Mouse (Mus musculus) heart, embryonic 14.5 days (tissue): ENCODE results near the gene Gm5751. TPM values are rescaled to one million over a fixed set of nuclear protein-coding genes. Genes with fewer than 3 reads are reported as not detected.

Experiments used
- polyA plus RNA-seq: library from polyadenylated mRNA; unstranded; fragments of >200 nt; fragmentation: Nextera tagmentation; extraction: Ambion mirVana; gene quantifications from 2 replicates; pipeline ENCODE4 v1.2.1, GENCODE M21; 2014

Gm5751 gene
- polyA plus RNA-seq, 1 experiment from 2014 or later: not detected

Other genes starting within 250 kb of the Gm5751 start
- not detected in 2 replicates for gene Ssxb8, start 183.4 kb upstream of the Gm5751 start, polyA plus RNA-seq
- not detected in 2 replicates for gene Ssx9, start 125.8 kb upstream of the Gm5751 start, polyA plus RNA-seq
- not detected in 2 replicates for gene Ssxb5, start 70.6 kb upstream of the Gm5751 start, polyA plus RNA-seq
- not detected in 2 replicates for gene Gm6592, start 30.3 kb upstream of the Gm5751 start, polyA plus RNA-seq
- gene B630019K06Rik, start 18.1 kb downstream of the Gm5751 start, polyA plus RNA-seq: 1.7 and 2.3 TPM in 2 replicates
- not detected in 2 replicates for gene Fthl17b, start 88.7 kb downstream of the Gm5751 start, polyA plus RNA-seq
- gene Fthl17c, start 102.3 kb downstream of the Gm5751 start, polyA plus RNA-seq: not detected in 2 replicates
- gene Fthl17d, start 112.5 kb downstream of the Gm5751 start, polyA plus RNA-seq: not detected in 2 replicates
- not detected in 2 replicates for gene Fthl17e, start 159.2 kb downstream of the Gm5751 start, polyA plus RNA-seq
- gene Fthl17f, start 188.8 kb downstream of the Gm5751 start, polyA plus RNA-seq: not detected in 2 replicates
- not detected in 2 replicates for gene 4930402K13Rik, start 230.3 kb downstream of the Gm5751 start, polyA plus RNA-seq